Comparison of ENCODE assay signal across 8 mouse cellular contexts in genomic region chr3:116033871-116034222, GRCm38 (mm10). TPM values are rescaled to one million over a fixed set of nuclear protein-coding genes. Genes with fewer than 3 reads are reported as not detected.
DNase-seq lines count a peak whose midpoint lies in the region.

No protein-coding gene starts in this region.

- peak; percentile 25 for DNase-seq in gastrocnemius, adult 18-20 months (ENCODE audit: low spot score)
- no peak for DNase-seq in gastrocnemius, postnatal 14 days
- peak; percentile 77 for DNase-seq in 416B (ENCODE audit: low read depth)
- DNase-seq in brain, embryonic 18.5 days (ENCODE audit: low read depth, low spot score), result peak; percentile 39
- DNase-seq in hindlimb bud, embryonic 11.5 days (ENCODE audit: extremely low spot score, low read depth, low spot score), result peak; percentile 73
- peak; percentile 59 for DNase-seq in naive thymus-derived CD4-positive, alpha-beta T cell, adult 2 months (ENCODE audit: low read depth)
- DNase-seq in c-Kit-positive CD71-positive TER-119-positive erythroid progenitor cells, embryonic 14.5 days (ENCODE audit: low spot score), result no peak
- DNase-seq in thymus, postnatal 4 days, result no peak

- intact Hi-C loops in gastrocnemius, postnatal 14 days (cut with DNase I; ENCODE audit: low total_unique reads), result no loop called here

RNA-seq across cellular contexts. Expression of gene Extl2, which starts 26.6 kb away (rescaled TPM):
- total RNA-seq in gastrocnemius, adult 18-20 months (2021), result 10 to 100 TPM; 10.5 to 10.7 TPM
- total RNA-seq in gastrocnemius, postnatal 14 days (2021), result 10 to 100 TPM; 11.8 to 13.8 TPM

RNA-seq across cellular contexts. Expression of gene Slc30a7, which starts 26.6 kb away (rescaled TPM):
- total RNA-seq in gastrocnemius, adult 18-20 months (2021), result 1 to 10 TPM; 3.6 to 6.3 TPM
- 10 to 100 TPM; 11.0 to 11.2 TPM for total RNA-seq in gastrocnemius, postnatal 14 days (2021)

Comparison
In these comparisons a context has a peak if more than half of its experiments do, and no peak if none do; other contexts are left out.
1. DNase-seq: peak in gastrocnemius, adult 18-20 months (single experiment), 416B (single experiment), brain, embryonic 18.5 days (single experiment), hindlimb bud, embryonic 11.5 days (single experiment) and naive thymus-derived CD4-positive, alpha-beta T cell, adult 2 months (single experiment); none in gastrocnemius, postnatal 14 days (single experiment), c-Kit-positive CD71-positive TER-119-positive erythroid progenitor cells, embryonic 14.5 days (single experiment) and thymus, postnatal 4 days (single experiment).